Mouse (Mus musculus): ENCODE data around the gene Zfp1. TPM values are rescaled to one million over a fixed set of nuclear protein-coding genes. Genes with fewer than 3 reads are reported as not detected.

The Zfp1 gene
- polyA plus RNA-seq, 1 experiment from 2014 or later, result 10.9 TPM

- DNase-seq (ENCODE audit: low spot score) (peak; percentile 88), ATAC-seq (ENCODE audit: low FRiP score, low TSS enrichment) (peak; percentile 72; the same call in 1 of the 2 replicates)
- H3K27ac ChIP-seq (replicated peaks), result no peak overlapping the region
These were observed 19.3 kb downstream of the Zfp1 start for GRCm38 (mm10) chr8:111662473-111662872.

GRCm38 (mm10) chr8:111666751-111667150, 23.6 kb downstream of the Zfp1 start:
- TF ChIP-seq CTCF (IDR thresholded peaks at IDR 0.05; ENCODE audit: low read depth), result no peak
- Histone ChIP-seq H3K4me3 (ENCODE audit: low read depth, low read length) (no peak overlapping the region), H3K36me3 (ENCODE audit: control insufficient read depth, insufficient read depth, low read length) (peaks cover 16% of the 10 kb centered on the region), H3K27ac (replicated peaks) (no peak overlapping the region), H3K27me3 (ENCODE audit: control insufficient read depth, insufficient read depth, low read length) (no peaks in the 10 kb centered on the region), H3K4me2 (replicated peaks; ENCODE audit: low read depth) (no peak overlapping the region), H3K9me3 (ENCODE audit: control insufficient read depth, low read length) (no peaks in the 10 kb centered on the region), H3K4me1 (replicated peaks; ENCODE audit: control insufficient read depth, insufficient read depth) (no peaks in the 10 kb centered on the region), H3K9ac (ENCODE audit: low read length) (no peak overlapping the region)
- DNase-seq (ENCODE audit: low spot score) (no peak), ATAC-seq (ENCODE audit: low FRiP score, low TSS enrichment) (no peak)
- WGBS, result 84% methylated on average over 2 of the region's 2 CpGs

More at GRCm38 (mm10) chr8:111662473-111662872, 19.3 kb downstream of the Zfp1 start:
- Histone ChIP-seq H3K4me2 (replicated peaks; ENCODE audit: low read depth) (no peak overlapping the region), H3K4me1 (replicated peaks; ENCODE audit: control insufficient read depth, insufficient read depth) (no peaks in the 10 kb centered on the region), H3K36me3 (ENCODE audit: control insufficient read depth, insufficient read depth, low read length) (peaks cover 3% of the 10 kb centered on the region; the same call in 1 of the 2 replicates), H3K4me3 (ENCODE audit: low read depth, low read length) (no peak overlapping the region), H3K9me3 (ENCODE audit: control insufficient read depth, low read length) (no peaks in the 10 kb centered on the region), H3K27me3 (ENCODE audit: control insufficient read depth, insufficient read depth, low read length) (no peaks in the 10 kb centered on the region), H3K9ac (ENCODE audit: low read length) (no peak overlapping the region)
- WGBS, result 84% methylated on average over 3 of the region's 3 CpGs
- TF ChIP-seq CTCF (IDR thresholded peaks at IDR 0.05; ENCODE audit: low read depth) (peak; percentile 92), EP300 (optimal IDR thresholded peaks at IDR 0.05) (no peak)

- H3K9me3 ChIP-seq (ENCODE audit: control insufficient read depth, low read length), result no peaks in the 10 kb centered on the region
These were observed 33.0 kb downstream of the Zfp1 start for GRCm38 (mm10) chr8:111676237-111676636.

GRCm38 (mm10) chr8:111678111-111678510, 34.9 kb downstream of the Zfp1 start:
- H3K4me3 ChIP-seq (ENCODE audit: low read depth, low read length), result no peak overlapping the region
- H3K9ac ChIP-seq (ENCODE audit: low read length), result no peak overlapping the region
- no peaks in the 10 kb centered on the region for H3K36me3 ChIP-seq (ENCODE audit: control insufficient read depth, insufficient read depth, low read length)
- H3K9me3 ChIP-seq (ENCODE audit: control insufficient read depth, low read length), result no peaks in the 10 kb centered on the region
- ATAC-seq (ENCODE audit: low FRiP score, low TSS enrichment) (peak; percentile 44; the same call in 1 of the 2 replicates), DNase-seq (ENCODE audit: low spot score) (peak; percentile 57)
- no peak overlapping the region for H3K27ac ChIP-seq (replicated peaks)
- TF ChIP-seq CTCF (IDR thresholded peaks at IDR 0.05; ENCODE audit: low read depth) (peak; percentile 87), EP300 (optimal IDR thresholded peaks at IDR 0.05) (no peak)
- H3K4me2 ChIP-seq (replicated peaks; ENCODE audit: low read depth), result no peak overlapping the region
- 16% methylated on average over 3 of the region's 3 CpGs for WGBS
- H3K4me1 ChIP-seq (replicated peaks; ENCODE audit: control insufficient read depth, insufficient read depth), result no peaks in the 10 kb centered on the region
- H3K27me3 ChIP-seq (ENCODE audit: control insufficient read depth, insufficient read depth, low read length), result no peaks in the 10 kb centered on the region

More at GRCm38 (mm10) chr8:111676237-111676636, 33.0 kb downstream of the Zfp1 start:
- H3K4me1 ChIP-seq (replicated peaks; ENCODE audit: control insufficient read depth, insufficient read depth), result no peaks in the 10 kb centered on the region
- no peak overlapping the region for H3K4me3 ChIP-seq (ENCODE audit: low read depth, low read length)
- no peak for ATAC-seq (ENCODE audit: low FRiP score, low TSS enrichment)
- no peak overlapping the region for H3K9ac ChIP-seq (ENCODE audit: low read length)
- no peaks in the 10 kb centered on the region for H3K36me3 ChIP-seq (ENCODE audit: control insufficient read depth, insufficient read depth, low read length)
- H3K27ac ChIP-seq (replicated peaks), result no peak overlapping the region
- 77% methylated on average over 8 of the region's 8 CpGs for WGBS
- H3K27me3 ChIP-seq (ENCODE audit: control insufficient read depth, insufficient read depth, low read length), result no peaks in the 10 kb centered on the region
- no peak for DNase-seq (ENCODE audit: low spot score)
- TF ChIP-seq EP300 (optimal IDR thresholded peaks at IDR 0.05), result no peak
- TF ChIP-seq CTCF (IDR thresholded peaks at IDR 0.05; ENCODE audit: low read depth), result peak; percentile 62
- no peak overlapping the region for H3K4me2 ChIP-seq (replicated peaks; ENCODE audit: low read depth)

- 86% methylated on average over 7 of the region's 7 CpGs for WGBS
- Histone ChIP-seq H3K27me3 (ENCODE audit: control insufficient read depth, insufficient read depth, low read length) (no peaks in the 10 kb centered on the region), H3K4me3 (ENCODE audit: low read depth, low read length) (no peak overlapping the region), H3K9ac (ENCODE audit: low read length) (no peak overlapping the region), H3K36me3 (ENCODE audit: control insufficient read depth, insufficient read depth, low read length) (no peaks in the 10 kb centered on the region), H3K4me2 (replicated peaks; ENCODE audit: low read depth) (no peak overlapping the region), H3K9me3 (ENCODE audit: control insufficient read depth, low read length) (no peaks in the 10 kb centered on the region), H3K4me1 (replicated peaks; ENCODE audit: control insufficient read depth, insufficient read depth) (no peaks in the 10 kb centered on the region), H3K27ac (replicated peaks) (no peak overlapping the region)
- TF ChIP-seq EP300 (optimal IDR thresholded peaks at IDR 0.05), result no peak
- no peak for TF ChIP-seq CTCF (IDR thresholded peaks at IDR 0.05; ENCODE audit: low read depth)
- no peak for ATAC-seq (ENCODE audit: low FRiP score, low TSS enrichment)
- DNase-seq (ENCODE audit: low spot score), result no peak
These were observed 35.6 kb downstream of the Zfp1 start for GRCm38 (mm10) chr8:111678848-111679247.

GRCm38 (mm10) chr8:111680423-111681028, 37.3 kb downstream of the Zfp1 start:
- no peak overlapping the region for H3K9ac ChIP-seq (ENCODE audit: low read length)
- WGBS, result 38% methylated on average over 17 of the region's 17 CpGs
- no peak overlapping the region for H3K4me3 ChIP-seq (ENCODE audit: low read depth, low read length)
- TF ChIP-seq CTCF (IDR thresholded peaks at IDR 0.05; ENCODE audit: low read depth) (peak; percentile 46), EP300 (optimal IDR thresholded peaks at IDR 0.05) (no peak)
- no peaks in the 10 kb centered on the region for H3K9me3 ChIP-seq (ENCODE audit: control insufficient read depth, low read length)
- H3K4me2 ChIP-seq (replicated peaks; ENCODE audit: low read depth), result no peak overlapping the region
- DNase-seq (ENCODE audit: low spot score) (peak; percentile 34), ATAC-seq (ENCODE audit: low FRiP score, low TSS enrichment) (peak; percentile 41; the same call in 1 of the 2 replicates)
- H3K27me3 ChIP-seq (ENCODE audit: control insufficient read depth, insufficient read depth, low read length), result no peaks in the 10 kb centered on the region
- no peak overlapping the region for H3K27ac ChIP-seq (replicated peaks)
- H3K36me3 ChIP-seq (ENCODE audit: control insufficient read depth, insufficient read depth, low read length), result no peaks in the 10 kb centered on the region
- no peaks in the 10 kb centered on the region for H3K4me1 ChIP-seq (replicated peaks; ENCODE audit: control insufficient read depth, insufficient read depth)

All from stomach, postnatal 0 days (tissue).